Comparison of ENCODE assay signal across 26 mouse cellular contexts in the genomic region with DNA sequence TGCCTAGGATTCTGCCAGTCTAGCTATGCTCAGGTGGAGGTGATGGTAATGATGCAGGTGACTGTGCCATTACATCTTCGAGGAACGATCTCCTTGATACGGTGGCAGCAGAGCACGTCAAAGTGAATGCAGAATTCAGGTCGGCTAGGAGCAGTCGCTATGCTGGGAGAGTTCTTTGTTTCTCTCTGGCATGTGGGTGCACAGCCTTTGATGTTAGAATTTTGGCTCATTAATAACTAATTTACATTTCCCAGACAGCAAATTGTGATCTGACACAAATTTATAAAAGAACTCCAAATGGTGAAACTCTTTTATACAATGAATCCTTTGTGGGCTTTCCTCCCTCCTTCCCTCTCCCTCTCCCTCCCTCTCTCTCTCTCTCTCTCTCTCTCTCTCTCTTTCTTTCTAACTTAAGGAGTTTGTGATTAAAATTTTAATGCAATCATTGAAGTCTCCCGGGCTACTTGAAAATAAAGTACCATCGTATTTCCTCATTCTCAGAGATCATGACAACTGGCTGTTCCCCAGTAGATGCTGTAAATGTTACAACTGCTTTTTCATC.
A peak's percentile ranks its signal among the peaks of the same experiment; 100 is the strongest.
DNase-seq lines count a peak whose midpoint lies in the region; ATAC-seq and TF ChIP-seq lines count a peak whose summit lies in the region.
"Had no signal": no experiment of that assay in that cellular context is flagged by ENCODE, and none has a peak within 500 bp of the region (broad histone marks: within the 10 kb centered on the region; RNA-seq: fewer than 3 reads in every experiment).

No protein-coding gene starts in this region.

- peak; percentile 34 for DNase-seq in intestine, embryonic 14.5 days (ENCODE audit: low spot score)
- peak; percentile 27 for DNase-seq in midbrain, embryonic 14.5 days
- DNase-seq in midbrain, embryonic 10.5 days (ENCODE audit: low spot score), result no peak
- DNase-seq in brain, adult 2 months (ENCODE audit: low read depth, low spot score), result peak; percentile 35
- DNase-seq in right cerebral cortex, adult 18-20 months, result no peak
- DNase-seq: adrenal gland, adult 8-10 months; B cell, adult 2 months; cerebellum, adult 8-10 months; gastrocnemius, postnatal 14 days; heart, adult 18-20 months; heart, postnatal 14 days; kidney, adult 8-10 months; kidney, postnatal 10 days; liver, postnatal 0 days; right cerebral cortex, postnatal 25 days; spleen, adult 18-20 months had no signal

- no peak for ATAC-seq in intestine, embryonic 14.5 days (replicated peaks; ENCODE audit: low FRiP score, low TSS enrichment, low read depth)
- ATAC-seq in intestine, postnatal 0 days, result no peak
- ATAC-seq in midbrain, embryonic 14.5 days (ENCODE audit: low FRiP score, low TSS enrichment), result no peak
- peak; percentile 89 for ATAC-seq in forebrain, embryonic 16.5 days
- ATAC-seq in hindbrain, embryonic 12.5 days (ENCODE audit: low FRiP score), result no peak
- ATAC-seq: activated CD4-positive, CD25-positive, alpha-beta regulatory T cell, adult 4 months; inflammation-experienced regulatory T-cells, adult 6 months; liver, postnatal 0 days; lung, postnatal 0 days had no signal

- no peak overlapping the region for H3K4me2 ChIP-seq in intestine, embryonic 14.5 days (ENCODE audit: low read length)
- no peak overlapping the region for H3K4me2 ChIP-seq in intestine, postnatal 0 days (replicated peaks; ENCODE audit: low read depth)
- H3K4me2 ChIP-seq in midbrain, embryonic 14.5 days (ENCODE audit: low read length), result no peak overlapping the region
- no peak overlapping the region for H3K4me2 ChIP-seq in forebrain, embryonic 16.5 days (ENCODE audit: low read length)
- H3K4me2 ChIP-seq in hindbrain, embryonic 12.5 days (replicated peaks), result no peak overlapping the region
- H3K4me2 ChIP-seq: heart, embryonic 13.5 days; hindbrain, embryonic 13.5 days had no signal

- H3K27me3 ChIP-seq in intestine, embryonic 14.5 days (replicated peaks; ENCODE audit: control insufficient read depth, insufficient read depth, low read length), result no peaks in the 10 kb centered on the region
- no peaks in the 10 kb centered on the region for H3K27me3 ChIP-seq in intestine, postnatal 0 days (replicated peaks; ENCODE audit: control insufficient read depth, insufficient read depth, low read length)
- no peaks in the 10 kb centered on the region for H3K27me3 ChIP-seq in midbrain, embryonic 14.5 days (ENCODE audit: control insufficient read depth, insufficient read depth, low read length)
- no peaks in the 10 kb centered on the region for H3K27me3 ChIP-seq in midbrain, embryonic 10.5 days (ENCODE audit: low read depth, poor library complexity, severe bottlenecking)
- no peaks in the 10 kb centered on the region for H3K27me3 ChIP-seq in forebrain, embryonic 16.5 days (replicated peaks; ENCODE audit: control insufficient read depth, insufficient read depth, low read length)
- no peaks in the 10 kb centered on the region for H3K27me3 ChIP-seq in hindbrain, embryonic 12.5 days
- H3K27me3 ChIP-seq: heart, embryonic 13.5 days; hindbrain, embryonic 13.5 days had no signal

- H3K9me3 ChIP-seq in intestine, embryonic 14.5 days (ENCODE audit: control insufficient read depth, low read length), result no peaks in the 10 kb centered on the region
- H3K9me3 ChIP-seq in intestine, postnatal 0 days (ENCODE audit: control insufficient read depth), result no peaks in the 10 kb centered on the region
- no peaks in the 10 kb centered on the region for H3K9me3 ChIP-seq in midbrain, embryonic 14.5 days (ENCODE audit: control insufficient read depth, low read length)
- H3K9me3 ChIP-seq in midbrain, embryonic 10.5 days (replicated peaks), result no peaks in the 10 kb centered on the region
- H3K9me3 ChIP-seq in forebrain, embryonic 16.5 days (ENCODE audit: control insufficient read depth, low read length), result no peaks in the 10 kb centered on the region
- H3K9me3 ChIP-seq in hindbrain, embryonic 12.5 days (replicated peaks), result no peaks in the 10 kb centered on the region
- H3K9me3 ChIP-seq: embryonic facial prominence, embryonic 10.5 days; heart, embryonic 13.5 days; hindbrain, embryonic 13.5 days had no signal

- no peak for TF ChIP-seq CTCF in intestine, postnatal 0 days (IDR thresholded peaks at IDR 0.05; ENCODE audit: low read depth)

- H3K9ac ChIP-seq in intestine, embryonic 14.5 days (ENCODE audit: low read length), result no peak overlapping the region
- no peak overlapping the region for H3K9ac ChIP-seq in intestine, postnatal 0 days (ENCODE audit: low read depth, low read length)
- no peak overlapping the region for H3K9ac ChIP-seq in midbrain, embryonic 14.5 days (replicated peaks; ENCODE audit: low read length)
- H3K9ac ChIP-seq in forebrain, embryonic 16.5 days (replicated peaks; ENCODE audit: low read depth, low read length), result no peak overlapping the region
- H3K9ac ChIP-seq in hindbrain, embryonic 12.5 days, result no peak overlapping the region
- H3K9ac ChIP-seq: heart, embryonic 13.5 days; hindbrain, embryonic 13.5 days; liver, postnatal 0 days had no signal

- H3K4me1 ChIP-seq in intestine, embryonic 14.5 days (replicated peaks; ENCODE audit: control insufficient read depth, insufficient read depth, low read length), result no peaks in the 10 kb centered on the region
- no peaks in the 10 kb centered on the region for H3K4me1 ChIP-seq in intestine, postnatal 0 days (replicated peaks; ENCODE audit: control insufficient read depth, insufficient read depth, low read length)
- H3K4me1 ChIP-seq in midbrain, embryonic 14.5 days (ENCODE audit: control insufficient read depth, insufficient read depth, low read length), result 0 out of 2 replicates have a peak, but pooled peaks cover 3% of the 10 kb centered on the region
- H3K4me1 ChIP-seq in midbrain, embryonic 10.5 days, result no peaks in the 10 kb centered on the region
- H3K4me1 ChIP-seq in forebrain, embryonic 16.5 days (replicated peaks; ENCODE audit: control insufficient read depth, insufficient read depth, low read length), result peaks cover 8% of the 10 kb centered on the region
- no peaks in the 10 kb centered on the region for H3K4me1 ChIP-seq in hindbrain, embryonic 12.5 days
- H3K4me1 ChIP-seq: embryonic facial prominence, embryonic 10.5 days had no signal

- H3K4me3 ChIP-seq in intestine, embryonic 14.5 days (ENCODE audit: low read depth, low read length), result no peak overlapping the region
- no peak overlapping the region for H3K4me3 ChIP-seq in intestine, postnatal 0 days (ENCODE audit: low read depth, low read length)
- no peak overlapping the region for H3K4me3 ChIP-seq in midbrain, embryonic 14.5 days (replicated peaks; ENCODE audit: low read depth, low read length)
- no peak overlapping the region for H3K4me3 ChIP-seq in midbrain, embryonic 10.5 days
- H3K4me3 ChIP-seq in forebrain, embryonic 16.5 days (replicated peaks; ENCODE audit: low read length), result no peak overlapping the region
- no peak overlapping the region for H3K4me3 ChIP-seq in hindbrain, embryonic 12.5 days
- H3K4me3 ChIP-seq: embryonic facial prominence, embryonic 10.5 days; heart, embryonic 13.5 days; hindbrain, embryonic 13.5 days had no signal

- WGBS in intestine, embryonic 14.5 days, result 77% methylated on average over 8 of the region's 8 CpGs
- 83% methylated on average over 8 of the region's 8 CpGs for WGBS in intestine, postnatal 0 days
- 54% methylated on average over 8 of the region's 8 CpGs for WGBS in midbrain, embryonic 14.5 days
- WGBS in midbrain, embryonic 10.5 days, result 91% methylated on average over 8 of the region's 8 CpGs
- WGBS in forebrain, embryonic 16.5 days, result 13% methylated on average over 8 of the region's 8 CpGs
- WGBS in hindbrain, embryonic 12.5 days, result 67% methylated on average over 8 of the region's 8 CpGs

- no peaks in the 10 kb centered on the region for H3K36me3 ChIP-seq in intestine, embryonic 14.5 days (ENCODE audit: control insufficient read depth, insufficient read depth, low read length)
- no peaks in the 10 kb centered on the region for H3K36me3 ChIP-seq in intestine, postnatal 0 days (ENCODE audit: control insufficient read depth, insufficient read depth)
- no peaks in the 10 kb centered on the region for H3K36me3 ChIP-seq in midbrain, embryonic 14.5 days (ENCODE audit: control insufficient read depth, insufficient read depth, low read length)
- no peaks in the 10 kb centered on the region for H3K36me3 ChIP-seq in midbrain, embryonic 10.5 days
- no peaks in the 10 kb centered on the region for H3K36me3 ChIP-seq in forebrain, embryonic 16.5 days (ENCODE audit: control insufficient read depth, insufficient read depth)
- H3K36me3 ChIP-seq in hindbrain, embryonic 12.5 days, result no peaks in the 10 kb centered on the region
- H3K36me3 ChIP-seq: embryonic facial prominence, embryonic 10.5 days; heart, embryonic 13.5 days; hindbrain, embryonic 13.5 days had no signal

- no peak overlapping the region for H3K27ac ChIP-seq in intestine, embryonic 14.5 days (ENCODE audit: low read depth)
- H3K27ac ChIP-seq in intestine, postnatal 0 days (ENCODE audit: low read depth, low read length), result no peak overlapping the region
- H3K27ac ChIP-seq in midbrain, embryonic 14.5 days (replicated peaks; ENCODE audit: low read depth, low read length), result no peak overlapping the region
- H3K27ac ChIP-seq in midbrain, embryonic 10.5 days (replicated peaks), result no peak overlapping the region
- H3K27ac ChIP-seq in forebrain, embryonic 16.5 days (ENCODE audit: low read length), result peak overlapping the region; percentile 42
- no peak overlapping the region for H3K27ac ChIP-seq in hindbrain, embryonic 12.5 days
- H3K27ac ChIP-seq: embryonic facial prominence, embryonic 10.5 days; heart, embryonic 13.5 days; hindbrain, embryonic 13.5 days; macrophage had no signal

Comparison
In these comparisons a context has a peak if more than half of its experiments do, and no peak if none do; other contexts are left out.
1. DNase-seq: peak in intestine, embryonic 14.5 days (single experiment), midbrain, embryonic 14.5 days (single experiment) and brain, adult 2 months (single experiment); none in midbrain, embryonic 10.5 days (single experiment) and right cerebral cortex, adult 18-20 months (single experiment).